Mouse (Mus musculus): ENCODE data around the gene Gm17657. TPM values are rescaled to one million over a fixed set of nuclear protein-coding genes. Genes with fewer than 3 reads are reported as not detected.

Gm17657 gene
- total and polyA plus RNA-seq, 3 experiments = 0.20 to 0.21 TPM; not detected in 1

DNA sequence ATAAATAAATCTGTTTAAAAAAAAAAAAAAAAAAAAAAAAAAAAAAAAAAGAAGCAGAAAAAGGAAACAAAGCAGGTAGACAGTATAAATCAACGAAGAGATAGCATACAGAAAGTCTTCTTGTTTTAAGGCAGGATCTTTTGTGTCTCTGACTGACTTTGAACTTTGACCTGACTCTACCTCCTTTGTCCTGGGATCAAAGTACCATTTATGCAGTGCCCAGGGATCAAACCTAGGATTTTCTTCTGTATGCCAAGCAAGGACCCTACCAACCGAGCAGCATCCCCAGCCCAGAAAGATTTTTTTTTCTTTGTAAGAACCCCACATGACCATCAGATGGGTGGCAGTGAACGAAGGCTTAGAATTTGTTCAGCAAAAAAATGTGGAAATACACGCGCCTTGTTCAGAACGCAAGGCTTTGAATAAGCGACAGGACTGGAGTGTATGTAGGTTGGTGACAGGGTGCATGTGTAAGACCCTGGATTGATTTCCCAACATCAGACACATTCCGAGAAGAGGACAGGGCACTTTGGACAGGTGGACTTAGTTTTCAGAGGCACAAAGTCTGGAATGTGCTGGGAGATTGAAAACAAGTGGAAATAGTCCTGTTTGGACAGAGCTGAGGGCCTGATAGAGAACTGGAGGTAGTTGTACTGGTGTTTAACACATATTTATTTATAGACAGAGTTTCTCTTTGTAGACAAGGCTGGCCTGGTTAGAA, 61.0 kb downstream of the Gm17657 start:
- Histone ChIP-seq H3K79me2 (replicated peaks; ENCODE audit: control insufficient read depth, extremely low read depth, insufficient read depth, poor library complexity, severe bottlenecking) (peaks cover 29% of the 10 kb centered on the region), H3K27me3 (replicated peaks) (no peaks in the 10 kb centered on the region), H3K36me3 (replicated peaks in 1 of 2; ENCODE audit: control insufficient read depth in 1 of 2, insufficient read depth in 1 of 2, low read length in 1 of 2) (peaks cover 5 to 23% of the 10 kb centered on the region in 2 experiments), H3K9ac (ENCODE audit: insufficient read depth, low read depth) (peak overlapping the region; percentile 90), H3K9me3 (replicated peaks; ENCODE audit: low read length) (peaks cover 3% of the 10 kb centered on the region), H3K4me3 (replicated peaks in 1 of 3; ENCODE audit: low read depth in 2 of 3, low read length in 2 of 3, poor library complexity in 1 of 3) (no peak overlapping the region), H3K27ac (ENCODE audit: insufficient read depth, low read depth) (peak overlapping the region; percentile 80), H3K4me1 (ENCODE audit: control insufficient read depth in 1 of 2, insufficient read depth in 2 of 2) (peaks cover 6 to 37% of the 10 kb centered on the region in 2 experiments; a peak in 3 of 4 replicates), H3K4me2 (ENCODE audit: insufficient read depth, low read depth, poor library complexity, severe bottlenecking) (peak overlapping the region; percentile 75; the same call in 1 of the 2 replicates)
- TF ChIP-seq CHD1 (IDR thresholded peaks at IDR 0.05; ENCODE audit: low read depth, low read length) (no peak), USF2 (conservative IDR thresholded peaks at IDR 0.05; ENCODE audit: low read depth, low read length) (no peak), CHD2 (IDR thresholded peaks at IDR 0.05; ENCODE audit: low read length) (no peak), SMC3 (IDR thresholded peaks at IDR 0.05; ENCODE audit: low read depth, low read length) (no peak), CTCF (conservative IDR thresholded peaks at IDR 0.05 in 1 of 2, IDR thresholded peaks at IDR 0.05 in 1 of 2; ENCODE audit: low read depth in 2 of 2, low read length in 2 of 2) (no peak), PAX5 (IDR thresholded peaks at IDR 0.05; ENCODE audit: low read length) (no peak), POLR2AphosphoS2 (IDR thresholded peaks at IDR 0.05; ENCODE audit: low read depth, low read length) (no peak), NRF1 (IDR thresholded peaks at IDR 0.05; ENCODE audit: low read depth, low read length) (no peak), MAFK (IDR thresholded peaks at IDR 0.05; ENCODE audit: insufficient replicate concordance, low read length) (no peak), POLR2A (IDR thresholded peaks at IDR 0.05; ENCODE audit: low read depth, low read length) (no peak), USF1 (IDR thresholded peaks at IDR 0.05; ENCODE audit: low read depth, low read length) (no peak), SIN3A (IDR thresholded peaks at IDR 0.05; ENCODE audit: low read length) (no peak), EP300 (IDR thresholded peaks at IDR 0.05; ENCODE audit: low read length) (no peak), E2F4 (IDR thresholded peaks at IDR 0.05; ENCODE audit: insufficient replicate concordance, low read depth, low read length) (no peak), ETS1 (conservative IDR thresholded peaks at IDR 0.05; ENCODE audit: low read depth, low read length) (no peak), TBP (conservative IDR thresholded peaks at IDR 0.05; ENCODE audit: low read depth, low read length) (no peak), ZC3H11A (IDR thresholded peaks at IDR 0.05; ENCODE audit: low read depth, low read length) (no peak), MYC (IDR thresholded peaks at IDR 0.05; ENCODE audit: low read depth, low read length) (no peak), GABPA (IDR thresholded peaks at IDR 0.05; ENCODE audit: insufficient replicate concordance, low read depth, low read length) (no peak), MAZ (IDR thresholded peaks at IDR 0.05; ENCODE audit: low read depth, low read length) (no peak)
- in situ Hi-C loops (cut with MboI; ENCODE audit: low pct_ligation_motif_present, low pct_unique_long_range_greater_than_20kb, low sequenced_read_pairs) (no loop called here), dilution Hi-C loops (cut with MboI; ENCODE audit: extremely low pct_ligation_motif_present, extremely low pct_unique_long_range_greater_than_20kb, low sequenced_read_pairs) (no loop called here)
- DNase-seq (ENCODE audit: extremely low read depth) = no peak

Measured in CH12.LX (cell line).